In the genomic region with DNA sequence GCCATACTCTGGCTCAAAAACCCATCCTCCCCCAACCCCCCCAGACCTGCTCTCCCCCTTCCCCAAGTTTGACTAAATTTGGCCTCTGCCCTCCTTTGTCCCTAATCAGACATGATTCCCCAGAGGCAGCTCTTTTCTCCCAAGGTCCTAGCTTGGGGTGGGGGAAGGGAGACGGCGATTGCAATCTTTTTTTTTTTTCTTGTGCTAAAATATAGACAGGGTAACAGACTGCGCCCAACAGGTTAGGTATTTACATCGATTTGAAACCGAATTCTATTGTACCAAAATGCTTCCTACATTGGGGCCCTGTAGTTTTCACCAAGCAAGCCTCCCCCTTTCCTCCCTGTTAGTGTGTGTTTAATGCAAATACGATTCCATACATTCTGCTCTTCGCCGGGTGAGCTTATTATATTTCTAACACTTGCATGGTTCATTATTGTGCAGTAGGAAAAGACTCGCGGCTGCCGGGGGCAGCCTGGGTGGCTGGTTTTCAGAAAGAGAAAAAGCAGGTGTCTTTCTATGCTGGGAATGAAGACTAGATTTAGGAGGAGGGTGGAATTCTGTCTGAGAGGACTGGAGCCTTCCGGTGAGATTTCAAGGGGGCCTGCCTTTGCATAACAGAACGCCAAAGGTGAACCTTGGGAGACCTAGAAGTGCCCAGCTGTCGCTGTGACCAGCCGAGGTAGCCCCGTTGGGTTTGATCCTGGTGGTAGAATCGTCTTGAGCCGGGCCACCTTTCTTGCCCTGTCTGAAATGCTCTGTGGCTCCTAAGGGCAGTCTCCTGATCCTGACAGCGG, we compare ENCODE assay signal across 8 mouse cellular contexts.
DNase-seq lines count a peak whose midpoint lies in the region; ATAC-seq and TF ChIP-seq lines count a peak whose summit lies in the region.

No protein-coding gene starts in this region.

- H3K27me3 ChIP-seq in kidney, embryonic 15.5 days = no peaks in the 10 kb centered on the region
- no peaks in the 10 kb centered on the region for H3K27me3 ChIP-seq in embryonic facial prominence, embryonic 12.5 days
- H3K27me3 ChIP-seq in intestine, embryonic 16.5 days (replicated peaks; ENCODE audit: control insufficient read depth, insufficient read depth, low read length) = no peaks in the 10 kb centered on the region
- no peaks in the 10 kb centered on the region for H3K27me3 ChIP-seq in myocyte (ENCODE audit: control insufficient read depth, insufficient read depth, insufficient read length)

- no peaks in the 10 kb centered on the region for H3K36me3 ChIP-seq in kidney, embryonic 15.5 days
- H3K36me3 ChIP-seq in embryonic facial prominence, embryonic 12.5 days = no peaks in the 10 kb centered on the region
- no peaks in the 10 kb centered on the region for H3K36me3 ChIP-seq in intestine, embryonic 16.5 days (ENCODE audit: control insufficient read depth, insufficient read depth, low read length)
- H3K36me3 ChIP-seq in myocyte (ENCODE audit: control insufficient read depth, insufficient read depth) = no peaks in the 10 kb centered on the region

- no peak for TF ChIP-seq POLR2A in myocyte (IDR thresholded peaks at IDR 0.05; ENCODE audit: insufficient read length, low read depth)

- peaks cover 86% of the 10 kb centered on the region for H3K79me2 ChIP-seq in myocyte (ENCODE audit: control insufficient read depth, insufficient read depth)

- peaks cover 96% of the 10 kb centered on the region for H3K4me1 ChIP-seq in kidney, embryonic 15.5 days
- peaks cover 82% of the 10 kb centered on the region for H3K4me1 ChIP-seq in embryonic facial prominence, embryonic 12.5 days
- H3K4me1 ChIP-seq in intestine, embryonic 16.5 days (ENCODE audit: control insufficient read depth, insufficient read depth, low read length) = peaks cover 80% of the 10 kb centered on the region

- WGBS in kidney, embryonic 15.5 days = 31% methylated on average over 19 of the region's 19 CpGs
- 6% methylated on average over 19 of the region's 19 CpGs for WGBS in embryonic facial prominence, embryonic 12.5 days
- WGBS in intestine, embryonic 16.5 days = 31% methylated on average over 19 of the region's 19 CpGs

- peak overlapping the region; percentile 85 for H3K9ac ChIP-seq in kidney, embryonic 15.5 days
- peak overlapping the region; percentile 92 for H3K9ac ChIP-seq in embryonic facial prominence, embryonic 12.5 days
- peak overlapping the region; percentile 94; the same call in 1 of the 2 replicates for H3K9ac ChIP-seq in intestine, embryonic 16.5 days (ENCODE audit: low read depth, low read length)

- no peak for DNase-seq in kidney, adult 11 months
- no peak for DNase-seq in right cerebral cortex, postnatal 36 days (ENCODE audit: low spot score in 2 of 2)
- DNase-seq in right cerebral cortex, postnatal 10 days (ENCODE audit: low spot score in 2 of 2) = no peak
- no peak for DNase-seq in frontal cortex, postnatal 10 days (ENCODE audit: low spot score in 2 of 2)

- no peaks in the 10 kb centered on the region for H3K9me3 ChIP-seq in kidney, embryonic 15.5 days (replicated peaks)
- no peaks in the 10 kb centered on the region for H3K9me3 ChIP-seq in embryonic facial prominence, embryonic 12.5 days
- no peaks in the 10 kb centered on the region for H3K9me3 ChIP-seq in intestine, embryonic 16.5 days (ENCODE audit: control insufficient read depth, low read length)

- ATAC-seq in kidney, embryonic 15.5 days (replicated peaks; ENCODE audit: low FRiP score) = no peak
- ATAC-seq in embryonic facial prominence, embryonic 12.5 days (ENCODE audit: insufficient number of reproducible peaks, insufficient read depth, low FRiP score, low TSS enrichment) = no peak
- no peak for ATAC-seq in intestine, embryonic 16.5 days

- peak overlapping the region; percentile 93 for H3K27ac ChIP-seq in kidney, embryonic 15.5 days
- peak overlapping the region; percentile 96 for H3K27ac ChIP-seq in embryonic facial prominence, embryonic 12.5 days
- peak overlapping the region; percentile 97 for H3K27ac ChIP-seq in intestine, embryonic 16.5 days (ENCODE audit: low read length)

- peak overlapping the region; percentile 83 for H3K4me3 ChIP-seq in kidney, embryonic 15.5 days (replicated peaks)
- peak overlapping the region; percentile 83 for H3K4me3 ChIP-seq in embryonic facial prominence, embryonic 12.5 days
- H3K4me3 ChIP-seq in intestine, embryonic 16.5 days (ENCODE audit: low read length) = peak overlapping the region; percentile 87
- H3K4me3 ChIP-seq in myocyte = peak overlapping the region; percentile 55

- peak overlapping the region; percentile 86 for H3ac ChIP-seq in myocyte (ENCODE audit: control insufficient read depth, insufficient read length)

- peak overlapping the region; percentile 91 for H3K4me2 ChIP-seq in kidney, embryonic 15.5 days
- peak overlapping the region; percentile 97 for H3K4me2 ChIP-seq in embryonic facial prominence, embryonic 12.5 days (replicated peaks)
- peak overlapping the region; percentile 95 for H3K4me2 ChIP-seq in intestine, embryonic 16.5 days (ENCODE audit: low read depth, low read length)
- H3K4me2 ChIP-seq in myocyte (ENCODE audit: low read depth) = peak overlapping the region; percentile 91

TF ChIP-seq in myocyte, 11 proteins besides CTCF, POLR2A, EP300 and RAD21:
- no peak for TF ChIP-seq TCF12 (IDR thresholded peaks at IDR 0.05; ENCODE audit: insufficient read depth, poor library complexity, severe bottlenecking)
- no peak for TF ChIP-seq TCF3 (IDR thresholded peaks at IDR 0.05; ENCODE audit: insufficient read length, low read depth)
- TF ChIP-seq MYOD1 (IDR thresholded peaks at IDR 0.05; ENCODE audit: control insufficient read depth in 1 of 3, insufficient read length in 2 of 3, low read depth in 2 of 3) = no peak
- TF ChIP-seq CEBPB (IDR thresholded peaks at IDR 0.05; ENCODE audit: insufficient read depth, poor library complexity, severe bottlenecking) = no peak
